Mouse (Mus musculus) ES-E14 (cell line): ENCODE measurements at regions not wholly inside any gene's neighbourhood (a gene's known extent, or its start where the extent isn't known, plus 50 kb on each side); places are given as distances from the start of the nearest gene placed in this dataset.

Source experiments
- CHD2 ChIP-seq: IDR thresholded peaks from 2 replicates; pipeline ENCODE4 v1.6.1; 2014; ENCODE audit warnings: mild to moderate bottlenecking, low read depth, low read length, inconsistent platforms
- HCFC1 ChIP-seq: IDR thresholded peaks from 2 replicates; pipeline ENCODE4 v1.6.1; 2012; ENCODE audit warnings: low read length, inconsistent platforms, borderline replicate concordance; ENCODE audit not compliant: insufficient read depth

- TF ChIP-seq CHD2 (no peak), HCFC1 (no peak)
Measured at GRCm38 (mm10) chr8:44782421-44782820, 152.8 kb upstream of the Fat1 start.
